Mouse (Mus musculus): Measurements from ENCODE around the gene Cacna1s.

Cacna1s gene

GRCm38 (mm10) chr1:136051465-136051864 lies 1.1 kb upstream of the Cacna1s start:
- peak; percentile 12 for DNase-seq (ENCODE audit: low spot score)

- DNase-seq (ENCODE audit: low spot score) = no peak
These were observed 3.2 kb downstream of the Cacna1s start for GRCm38 (mm10) chr1:136055771-136056170.

- no peak for DNase-seq (ENCODE audit: low spot score)
These were observed 6.0 kb downstream of the Cacna1s start for GRCm38 (mm10) chr1:136058594-136058993.

- no peak for DNase-seq (ENCODE audit: low spot score)
These were observed 8.7 kb downstream of the Cacna1s start for GRCm38 (mm10) chr1:136061041-136061789.

- DNase-seq (ENCODE audit: low spot score) = no peak
These were observed 9.2 kb downstream of the Cacna1s start for GRCm38 (mm10) chr1:136061790-136062141.

GRCm38 (mm10) chr1:136063991-136064390 lies 11.4 kb downstream of the Cacna1s start:
- DNase-seq (ENCODE audit: low spot score) = no peak

- DNase-seq (ENCODE audit: low spot score) = no peak
These were observed 14.1 kb downstream of the Cacna1s start for GRCm38 (mm10) chr1:136066621-136067020.

GRCm38 (mm10) chr1:136067579-136067978 lies 15.0 kb downstream of the Cacna1s start:
- no peak for DNase-seq (ENCODE audit: low spot score)

- DNase-seq (ENCODE audit: low spot score) = peak; percentile 14
These were observed 23.5 kb downstream of the Cacna1s start for GRCm38 (mm10) chr1:136076086-136076485.

- no peak for DNase-seq (ENCODE audit: low spot score)
These were observed 25.1 kb downstream of the Cacna1s start for GRCm38 (mm10) chr1:136077656-136078055.

GRCm38 (mm10) chr1:136081161-136081560 lies 28.6 kb downstream of the Cacna1s start:
- no peak for DNase-seq (ENCODE audit: low spot score)

- DNase-seq (ENCODE audit: low spot score) = no peak
These were observed 33.6 kb downstream of the Cacna1s start for GRCm38 (mm10) chr1:136085988-136086685.

- no peak for DNase-seq (ENCODE audit: low spot score)
These were observed 37.0 kb downstream of the Cacna1s start for GRCm38 (mm10) chr1:136089368-136090165.

GRCm38 (mm10) chr1:136093726-136094125 lies 41.2 kb downstream of the Cacna1s start:
- DNase-seq (ENCODE audit: low spot score) = no peak

- DNase-seq (ENCODE audit: low spot score) = no peak
These were observed 42.3 kb downstream of the Cacna1s start for GRCm38 (mm10) chr1:136094807-136095206.

- no peak for DNase-seq (ENCODE audit: low spot score)
These were observed 49.5 kb downstream of the Cacna1s start for GRCm38 (mm10) chr1:136102094-136102493.

GRCm38 (mm10) chr1:136102551-136102950 lies 50.0 kb downstream of the Cacna1s start:
- DNase-seq (ENCODE audit: low spot score) = no peak

GRCm38 (mm10) chr1:136102981-136103380 lies 50.4 kb downstream of the Cacna1s start:
- peak; percentile 39 for DNase-seq (ENCODE audit: low spot score)

GRCm38 (mm10) chr1:136103696-136104095 lies 51.1 kb downstream of the Cacna1s start:
- DNase-seq (ENCODE audit: low spot score) = no peak

- no peak for DNase-seq (ENCODE audit: low spot score)
These were observed 52.2 kb downstream of the Cacna1s start for GRCm38 (mm10) chr1:136104741-136105140.

- DNase-seq (ENCODE audit: low spot score) = no peak
These were observed 56.9 kb downstream of the Cacna1s start for GRCm38 (mm10) chr1:136109464-136109863.

- DNase-seq (ENCODE audit: low spot score) = peak; percentile 50
These were observed 63.6 kb downstream of the Cacna1s start for GRCm38 (mm10) chr1:136116183-136116582.

GRCm38 (mm10) chr1:136117069-136117468 lies 64.5 kb downstream of the Cacna1s start:
- no peak for DNase-seq (ENCODE audit: low spot score)
